Mouse (Mus musculus) G1E (cell line): Measurements from ENCODE around the gene Atp6v0a1. TPM values are rescaled to one million over a fixed set of nuclear protein-coding genes. Genes with fewer than 3 reads are reported as not detected.

ENCODE experiments used
- ATAC-seq: 2 replicates; pipeline ENCODE4 v1.8.0; 2016; ENCODE audit warnings: mild to moderate bottlenecking; ENCODE audit not compliant: insufficient number of reproducible peaks, poor library complexity, low FRiP score, severe bottlenecking; ENCODE audit errors: extremely low read depth
- DNase-seq: peaks from one replicate; pipeline ENCODE4 v3.0.0; 2012; ENCODE audit warnings: low spot score
- H3K27me3 ChIP-seq: 2 replicates; pipeline ENCODE4 v1.6.1; 2012; ENCODE audit warnings: mild to moderate bottlenecking, low read length, inconsistent platforms; ENCODE audit not compliant: insufficient read depth
- H3K36me3 ChIP-seq: replicated peaks from 2 replicates; pipeline ENCODE3; 2012; ENCODE audit warnings: mild to moderate bottlenecking, inconsistent platforms
- H3K4me1 ChIP-seq: 2 replicates; pipeline ENCODE4 v1.6.1; 2012; ENCODE audit warnings: low read depth, low read length, inconsistent platforms, mixed read lengths; ENCODE audit not compliant: insufficient read depth
- H3K4me3 ChIP-seq: 2 replicates; pipeline ENCODE4 v1.5.1; 2012; ENCODE audit warnings: low read depth, mild to moderate bottlenecking, inconsistent platforms, low read length, moderate library complexity, mixed read lengths
- H3K9me3 ChIP-seq: replicated peaks from 2 replicates; pipeline ENCODE4 v1.6.1; 2012; ENCODE audit warnings: inconsistent platforms
- CTCF ChIP-seq: IDR thresholded peaks from 2 replicates; pipeline ENCODE4 v1.5.1; 2012; ENCODE audit warnings: low read depth, low read length, inconsistent platforms, mixed read lengths
- GATA1 ChIP-seq: IDR thresholded peaks from 2 replicates; pipeline ENCODE4 v1.6.1; 2012; ENCODE audit warnings: borderline replicate concordance, low read length, inconsistent platforms, mixed read lengths
- GATA2 ChIP-seq: IDR thresholded peaks from 2 replicates; pipeline ENCODE4 v1.6.1; 2012; ENCODE audit warnings: low read depth, low read length, inconsistent platforms, borderline replicate concordance
- POLR2AphosphoS5 ChIP-seq: IDR thresholded peaks from 2 replicates; pipeline ENCODE4 v1.6.1; 2012; ENCODE audit warnings: low read depth, low read length, inconsistent platforms; ENCODE audit not compliant: insufficient replicate concordance
- TAL1 ChIP-seq: conservative IDR thresholded peaks from 2 replicates; pipeline ENCODE4 v1.6.1; 2012; ENCODE audit warnings: low read depth, low read length, inconsistent platforms, mixed read lengths
- polyA plus RNA-seq: library from polyadenylated mRNA; stranded (reverse); fragments of >175 nt; gene quantifications from 2 replicates; pipeline ENCODE4 v1.2.3, GENCODE M21; 2012
- total RNA-seq, 2 experiments: library from RNA; stranded (forward) in 1 of 2; stranded (reverse) in 1 of 2; fragments of 200-1000 nt in 1 of 2; fragments of >200 nt in 1 of 2; fragmentation: Nextera tagmentation in 1 of 2; gene quantifications; 2 replicates each; pipeline ENCODE4 v1.2.3; 2014 to 2017

Gene Atp6v0a1
- total and polyA plus RNA-seq, 3 experiments = 26.3 to 180 (median 77.6) TPM

- Histone ChIP-seq H3K27me3 (peaks cover 49% of the 10 kb centered on the region), H3K4me3 (no peak overlapping the region), H3K36me3 (no peaks in the 10 kb centered on the region), H3K9me3 (no peaks in the 10 kb centered on the region), H3K4me1 (peaks cover 11% of the 10 kb centered on the region)
- TF ChIP-seq TAL1 = no peak
- ATAC-seq (no peak), DNase-seq (no peak)
Measured at GRCm38 (mm10) chr11:100975241-100975640, 34.0 kb upstream of the Atp6v0a1 start.

- DNase-seq = no peak
- TF ChIP-seq CTCF (no peak), POLR2AphosphoS5 (no peak)
- ATAC-seq = no peak
Measured at GRCm38 (mm10) chr11:100979887-100980286, 29.4 kb upstream of the Atp6v0a1 start.

GRCm38 (mm10) chr11:100980438-100980837, 28.8 kb upstream of the Atp6v0a1 start:
- Histone ChIP-seq H3K4me3 (no peak overlapping the region), H3K27me3 (peaks cover 27% of the 10 kb centered on the region), H3K4me1 (peaks cover 13% of the 10 kb centered on the region), H3K9me3 (no peaks in the 10 kb centered on the region), H3K36me3 (no peaks in the 10 kb centered on the region)
- no peak for TF ChIP-seq TAL1
- no peak for TF ChIP-seq POLR2AphosphoS5
- no peak for TF ChIP-seq CTCF
- TF ChIP-seq GATA2 = no peak
- no peak for TF ChIP-seq GATA1
- DNase-seq (no peak), ATAC-seq (no peak)

More at GRCm38 (mm10) chr11:100979887-100980286, 29.4 kb upstream of the Atp6v0a1 start:
- Histone ChIP-seq H3K9me3 (no peaks in the 10 kb centered on the region), H3K4me3 (no peak overlapping the region), H3K27me3 (peaks cover 32% of the 10 kb centered on the region), H3K4me1 (peaks cover 17% of the 10 kb centered on the region), H3K36me3 (no peaks in the 10 kb centered on the region)

- no peak for TF ChIP-seq CTCF
- TF ChIP-seq TAL1 = no peak
- no peak for TF ChIP-seq POLR2AphosphoS5
- no peak for TF ChIP-seq GATA1
- no peak for TF ChIP-seq GATA2
- Histone ChIP-seq H3K4me3 (no peak overlapping the region), H3K36me3 (no peaks in the 10 kb centered on the region), H3K4me1 (peaks cover 17% of the 10 kb centered on the region), H3K9me3 (no peaks in the 10 kb centered on the region), H3K27me3 (peaks cover 24% of the 10 kb centered on the region)
- DNase-seq = no peak
- ATAC-seq = no peak
Measured at GRCm38 (mm10) chr11:100981236-100981635, 28.0 kb upstream of the Atp6v0a1 start.

GRCm38 (mm10) chr11:100982087-100982486, 27.2 kb upstream of the Atp6v0a1 start:
- Histone ChIP-seq H3K27me3 (peaks cover 20% of the 10 kb centered on the region), H3K4me1 (peaks cover 17% of the 10 kb centered on the region), H3K36me3 (no peaks in the 10 kb centered on the region), H3K4me3 (no peak overlapping the region), H3K9me3 (no peaks in the 10 kb centered on the region)
- TF ChIP-seq CTCF = no peak
- no peak for TF ChIP-seq TAL1
- TF ChIP-seq GATA1 = no peak
- TF ChIP-seq GATA2 = no peak
- TF ChIP-seq POLR2AphosphoS5 = no peak
- ATAC-seq = no peak
- no peak for DNase-seq

- Histone ChIP-seq H3K36me3 (no peaks in the 10 kb centered on the region), H3K4me1 (peaks cover 17% of the 10 kb centered on the region), H3K4me3 (no peak overlapping the region), H3K9me3 (no peaks in the 10 kb centered on the region), H3K27me3 (peaks cover 20% of the 10 kb centered on the region)
- peak; percentile 73 for TF ChIP-seq CTCF
- TF ChIP-seq GATA1 = no peak
- no peak for TF ChIP-seq GATA2
- TF ChIP-seq POLR2AphosphoS5 = no peak
- TF ChIP-seq TAL1 = no peak
- ATAC-seq = no peak
- DNase-seq = peak; percentile 44
Measured at GRCm38 (mm10) chr11:100983125-100983777, 26.0 kb upstream of the Atp6v0a1 start.

GRCm38 (mm10) chr11:100983778-100984131, 25.5 kb upstream of the Atp6v0a1 start:
- peaks cover 20% of the 10 kb centered on the region for H3K27me3 ChIP-seq
- TF ChIP-seq GATA2 (no peak), CTCF (no peak), POLR2AphosphoS5 (no peak), GATA1 (no peak), TAL1 (no peak)
- peaks cover 17% of the 10 kb centered on the region for H3K4me1 ChIP-seq
- no peak for ATAC-seq
- H3K9me3 ChIP-seq = no peaks in the 10 kb centered on the region
- H3K36me3 ChIP-seq = no peaks in the 10 kb centered on the region
- no peak for DNase-seq
- H3K4me3 ChIP-seq = no peak overlapping the region
